Mouse (Mus musculus): Measurements from ENCODE around the gene Tmem108.
A peak's percentile ranks its signal among the peaks of the same experiment; 100 is the strongest.

Gene Tmem108

GRCm38 (mm10) chr9:103489883-103490282, 271.8 kb downstream of the Tmem108 start:
- no peak for DNase-seq

GRCm38 (mm10) chr9:103489096-103489495, 272.5 kb downstream of the Tmem108 start:
- DNase-seq, result no peak

GRCm38 (mm10) chr9:103486262-103486661, 275.4 kb downstream of the Tmem108 start:
- peak in 1 of 2 experiments; percentile 44 for DNase-seq

GRCm38 (mm10) chr9:103485606-103486005, 276.0 kb downstream of the Tmem108 start:
- no peak for DNase-seq

- peak; percentile 70 to 73 for DNase-seq
Measured at GRCm38 (mm10) chr9:103480603-103481220, 280.9 kb downstream of the Tmem108 start.

GRCm38 (mm10) chr9:103480044-103480576, 281.5 kb downstream of the Tmem108 start, which contains the start of gene Bfsp2:
Gene Bfsp2, minus strand, starts transcription at chr9:103480420.
- DNase-seq, result peak in 1 of 2 experiments; percentile 46

- no peak for DNase-seq
Measured at GRCm38 (mm10) chr9:103475414-103475813, 286.2 kb downstream of the Tmem108 start.

GRCm38 (mm10) chr9:103473915-103474688, 287.5 kb downstream of the Tmem108 start:
- peak in 1 of 2 experiments; percentile 44 for DNase-seq

GRCm38 (mm10) chr9:103471784-103472183, 289.9 kb downstream of the Tmem108 start:
- DNase-seq, result no peak

- DNase-seq, result peak; percentile 55 to 61
Measured at GRCm38 (mm10) chr9:103469516-103469915, 292.1 kb downstream of the Tmem108 start.

GRCm38 (mm10) chr9:103468911-103469310, 292.7 kb downstream of the Tmem108 start:
- DNase-seq, result no peak

- peak; percentile 69 to 75 for DNase-seq
Measured at GRCm38 (mm10) chr9:103465711-103466220, 295.9 kb downstream of the Tmem108 start.

- no peak for DNase-seq
Measured at GRCm38 (mm10) chr9:103465293-103465692, 296.3 kb downstream of the Tmem108 start.

- DNase-seq, result no peak
Measured at GRCm38 (mm10) chr9:103463833-103464232, 297.8 kb downstream of the Tmem108 start.

- DNase-seq, result no peak
Measured at GRCm38 (mm10) chr9:103459839-103460238, 301.8 kb downstream of the Tmem108 start.

- no peak for DNase-seq
Measured at GRCm38 (mm10) chr9:103459307-103459706, 302.3 kb downstream of the Tmem108 start.

- DNase-seq, result no peak
Measured at GRCm38 (mm10) chr9:103449651-103450050, 312.0 kb downstream of the Tmem108 start.

- DNase-seq, result no peak
Measured at GRCm38 (mm10) chr9:103449092-103449491, 312.5 kb downstream of the Tmem108 start.

- DNase-seq, result no peak
Measured at GRCm38 (mm10) chr9:103444656-103445055, 317.0 kb downstream of the Tmem108 start.

- no peak for DNase-seq
Measured at GRCm38 (mm10) chr9:103443824-103444185, 317.8 kb downstream of the Tmem108 start.

- peak; percentile 53 to 59 for DNase-seq
Measured at GRCm38 (mm10) chr9:103443121-103443823, 318.4 kb downstream of the Tmem108 start.

GRCm38 (mm10) chr9:103440597-103440996, 321.0 kb downstream of the Tmem108 start:
- DNase-seq, result no peak

GRCm38 (mm10) chr9:103437104-103437503, 324.5 kb downstream of the Tmem108 start:
- peak; percentile 67 to 68 for DNase-seq

Measured in cerebellum, postnatal 10 days (tissue).